Mouse (Mus musculus): ENCODE data around the gene Lsm14a. TPM values are rescaled to one million over a fixed set of nuclear protein-coding genes. Genes with fewer than 3 reads are reported as not detected.

Lsm14a gene
- polyA plus RNA-seq, 1 experiment from 2014 or later, result 110 TPM

- Histone ChIP-seq H3K27me3 (no peaks in the 10 kb centered on the region), H3K4me2 (replicated peaks) (no peak overlapping the region), H3K4me1 (peaks cover 21% of the 10 kb centered on the region), H3K4me3 (no peak overlapping the region), H3K9ac (no peak overlapping the region), H3K9me3 (no peaks in the 10 kb centered on the region), H3K27ac (no peak overlapping the region), H3K36me3 (no peaks in the 10 kb centered on the region)
- no peak for ATAC-seq (ENCODE audit: insufficient number of reproducible peaks, insufficient read depth, low FRiP score, low TSS enrichment)
- WGBS, result 76% methylated on average over 4 of the region's 4 CpGs
Observed at GRCm38 (mm10) chr7:34391711-34392110, 1.4 kb downstream of the Lsm14a start.

- 85% methylated on average over 7 of the region's 7 CpGs for WGBS
- H3K4me3 ChIP-seq, result peak overlapping the region; percentile 93
- no peaks in the 10 kb centered on the region for H3K36me3 ChIP-seq
- no peak for ATAC-seq (ENCODE audit: insufficient number of reproducible peaks, insufficient read depth, low FRiP score, low TSS enrichment)
- H3K27ac ChIP-seq, result no peak overlapping the region
- no peaks in the 10 kb centered on the region for H3K9me3 ChIP-seq
- H3K27me3 ChIP-seq, result no peaks in the 10 kb centered on the region
- peak overlapping the region; percentile 83 for H3K4me2 ChIP-seq (replicated peaks)
- H3K9ac ChIP-seq, result 0 out of 2 replicates have a peak overlapping the region, but pooled peaks have one; percentile 96
- H3K4me1 ChIP-seq, result peaks cover 26% of the 10 kb centered on the region
Observed at GRCm38 (mm10) chr7:34390834-34391155, 2.3 kb downstream of the Lsm14a start.

- Histone ChIP-seq H3K36me3 (no peaks in the 10 kb centered on the region), H3K9ac (peak overlapping the region; percentile 96), H3K9me3 (no peaks in the 10 kb centered on the region), H3K4me3 (peak overlapping the region; percentile 93), H3K4me2 (replicated peaks) (peak overlapping the region; percentile 83), H3K4me1 (peaks cover 26% of the 10 kb centered on the region), H3K27ac (peak overlapping the region; percentile 99), H3K27me3 (no peaks in the 10 kb centered on the region)
- no peak for ATAC-seq (ENCODE audit: insufficient number of reproducible peaks, insufficient read depth, low FRiP score, low TSS enrichment)
- WGBS, result 11% methylated on average over 18 of the region's 18 CpGs
Observed at GRCm38 (mm10) chr7:34390111-34390833, 2.8 kb downstream of the Lsm14a start.

GRCm38 (mm10) chr7:34389277-34390085 lies 3.6 kb downstream of the Lsm14a start:
- WGBS, result under 1% methylated on average over 91 of the region's 100 CpGs

GRCm38 (mm10) chr7:34388445-34389276 lies 4.5 kb downstream of the Lsm14a start:
- Histone ChIP-seq H3K27ac (peak overlapping the region; percentile 99), H3K27me3 (no peaks in the 10 kb centered on the region), H3K4me3 (peak overlapping the region; percentile 93), H3K4me1 (peaks cover 26% of the 10 kb centered on the region), H3K36me3 (peaks cover 4% of the 10 kb centered on the region; the same call in 1 of the 2 replicates), H3K4me2 (replicated peaks) (peak overlapping the region; percentile 83), H3K9ac (peak overlapping the region; percentile 96), H3K9me3 (no peaks in the 10 kb centered on the region)
- WGBS, result under 1% methylated on average over 64 of the region's 64 CpGs
- no peak; the same call in 1 of the 2 replicates for ATAC-seq (ENCODE audit: insufficient number of reproducible peaks, insufficient read depth, low FRiP score, low TSS enrichment)

More at GRCm38 (mm10) chr7:34389277-34390085, 3.6 kb downstream of the Lsm14a start:
- H3K36me3 ChIP-seq, result no peaks in the 10 kb centered on the region
- peak overlapping the region; percentile 96 for H3K9ac ChIP-seq
- ATAC-seq (ENCODE audit: insufficient number of reproducible peaks, insufficient read depth, low FRiP score, low TSS enrichment), result peak; percentile 93
- H3K9me3 ChIP-seq, result no peaks in the 10 kb centered on the region
- peak overlapping the region; percentile 93 for H3K4me3 ChIP-seq
- H3K27ac ChIP-seq, result peak overlapping the region; percentile 99
- H3K4me2 ChIP-seq (replicated peaks), result peak overlapping the region; percentile 83
- no peaks in the 10 kb centered on the region for H3K27me3 ChIP-seq
- H3K4me1 ChIP-seq, result peaks cover 26% of the 10 kb centered on the region

GRCm38 (mm10) chr7:34387784-34388444 lies 5.2 kb downstream of the Lsm14a start:
- H3K27ac ChIP-seq, result no peak overlapping the region

GRCm38 (mm10) chr7:34382803-34383202 lies 10.3 kb downstream of the Lsm14a start:
- 66% methylated on average over 1 of the region's 1 CpGs for WGBS
- Histone ChIP-seq H3K4me2 (replicated peaks) (no peak overlapping the region), H3K4me3 (no peak overlapping the region), H3K36me3 (peaks cover 6% of the 10 kb centered on the region; the same call in 1 of the 2 replicates), H3K9ac (no peak overlapping the region), H3K27me3 (no peaks in the 10 kb centered on the region), H3K4me1 (peaks cover 16% of the 10 kb centered on the region), H3K9me3 (no peaks in the 10 kb centered on the region), H3K27ac (no peak overlapping the region)
- ATAC-seq (ENCODE audit: insufficient number of reproducible peaks, insufficient read depth, low FRiP score, low TSS enrichment), result no peak

More at GRCm38 (mm10) chr7:34387784-34388444, 5.2 kb downstream of the Lsm14a start:
- Histone ChIP-seq H3K36me3 (peaks cover 6% of the 10 kb centered on the region; the same call in 1 of the 2 replicates), H3K27me3 (no peaks in the 10 kb centered on the region), H3K9ac (peak overlapping the region; percentile 96), H3K4me3 (peak overlapping the region; percentile 93), H3K4me1 (peaks cover 26% of the 10 kb centered on the region), H3K9me3 (no peaks in the 10 kb centered on the region), H3K4me2 (replicated peaks) (peak overlapping the region; percentile 83)
- no peak for ATAC-seq (ENCODE audit: insufficient number of reproducible peaks, insufficient read depth, low FRiP score, low TSS enrichment)
- 2% methylated on average over 5 of the region's 5 CpGs for WGBS

GRCm38 (mm10) chr7:34381733-34382132 lies 11.4 kb downstream of the Lsm14a start:
- H3K9me3 ChIP-seq, result no peaks in the 10 kb centered on the region
- no peak overlapping the region for H3K27ac ChIP-seq
- no peak for ATAC-seq (ENCODE audit: insufficient number of reproducible peaks, insufficient read depth, low FRiP score, low TSS enrichment)
- H3K27me3 ChIP-seq, result no peaks in the 10 kb centered on the region
- 85% methylated on average over 5 of the region's 5 CpGs for WGBS
- no peak overlapping the region for H3K4me3 ChIP-seq
- peaks cover 5% of the 10 kb centered on the region for H3K4me1 ChIP-seq
- no peak overlapping the region for H3K9ac ChIP-seq
- H3K36me3 ChIP-seq, result peaks cover 6% of the 10 kb centered on the region; the same call in 1 of the 2 replicates
- no peak overlapping the region for H3K4me2 ChIP-seq (replicated peaks)

- Histone ChIP-seq H3K4me1 (no peaks in the 10 kb centered on the region; the same call in 1 of the 2 replicates), H3K9me3 (no peaks in the 10 kb centered on the region), H3K4me3 (no peak overlapping the region), H3K36me3 (peaks cover 6% of the 10 kb centered on the region; the same call in 1 of the 2 replicates), H3K4me2 (replicated peaks) (no peak overlapping the region), H3K9ac (no peak overlapping the region), H3K27me3 (no peaks in the 10 kb centered on the region), H3K27ac (no peak overlapping the region)
- no peak for ATAC-seq (ENCODE audit: insufficient number of reproducible peaks, insufficient read depth, low FRiP score, low TSS enrichment)
- 91% methylated on average over 3 of the region's 3 CpGs for WGBS
Observed at GRCm38 (mm10) chr7:34380311-34380710, 12.8 kb downstream of the Lsm14a start.

- no peak overlapping the region for H3K9ac ChIP-seq
- no peak overlapping the region for H3K4me2 ChIP-seq (replicated peaks)
- 34% methylated on average over 1 of the region's 1 CpGs for WGBS
- H3K4me1 ChIP-seq, result peaks cover 4% of the 10 kb centered on the region; the same call in 1 of the 2 replicates
- H3K27ac ChIP-seq, result no peak overlapping the region
- H3K9me3 ChIP-seq, result no peaks in the 10 kb centered on the region
- H3K4me3 ChIP-seq, result no peak overlapping the region
- peaks cover 36% of the 10 kb centered on the region for H3K36me3 ChIP-seq
- no peak for ATAC-seq (ENCODE audit: insufficient number of reproducible peaks, insufficient read depth, low FRiP score, low TSS enrichment)
- no peaks in the 10 kb centered on the region for H3K27me3 ChIP-seq
Observed at GRCm38 (mm10) chr7:34373906-34374305, 19.2 kb downstream of the Lsm14a start.

GRCm38 (mm10) chr7:34355629-34356028 lies 37.5 kb downstream of the Lsm14a start:
- H3K27ac ChIP-seq, result no peak overlapping the region
- no peaks in the 10 kb centered on the region for H3K27me3 ChIP-seq
- no peak overlapping the region for H3K4me2 ChIP-seq (replicated peaks)
- peaks cover 48% of the 10 kb centered on the region for H3K36me3 ChIP-seq
- 93% methylated on average over 4 of the region's 4 CpGs for WGBS
- no peak for ATAC-seq (ENCODE audit: insufficient number of reproducible peaks, insufficient read depth, low FRiP score, low TSS enrichment)
- no peaks in the 10 kb centered on the region for H3K4me1 ChIP-seq
- H3K9me3 ChIP-seq, result no peaks in the 10 kb centered on the region
- no peak overlapping the region for H3K4me3 ChIP-seq
- no peak overlapping the region for H3K9ac ChIP-seq

Measured in embryonic facial prominence, embryonic 12.5 days (tissue).